Mouse (Mus musculus): Measurements from ENCODE around the gene Nutf2. TPM values are rescaled to one million over a fixed set of nuclear protein-coding genes. Genes with fewer than 3 reads are reported as not detected.

Gene Nutf2
- total RNA-seq, 1 experiment: 242 TPM

- H3K27ac ChIP-seq (ENCODE audit: insufficient read depth, low read depth, low read length, poor library complexity, severe bottlenecking): peak overlapping the region; percentile 28
- H3K9me3 ChIP-seq (ENCODE audit: control insufficient read depth, insufficient read depth, low read depth, low read length): no peaks in the 10 kb centered on the region
- in situ Hi-C loops (cut with MboI; ENCODE audit: low sequenced_read_pairs in 2 of 2, unreplicated experiment in 2 of 2): no loop called here
- peaks cover 4 to 13% of the 10 kb centered on the region in 2 experiments; a peak in 3 of 4 replicates for H3K4me1 ChIP-seq (ENCODE audit: control insufficient read depth in 2 of 2, insufficient read depth in 2 of 2, low read length in 2 of 2, poor library complexity in 1 of 2)
- DNase-seq (ENCODE audit: low read depth, low spot score): peak; percentile 90
- peak overlapping the region; percentile 88 for H3K9ac ChIP-seq (ENCODE audit: insufficient read depth, low read depth, low read length, poor library complexity, severe bottlenecking)
- peaks cover 24% of the 10 kb centered on the region for H3K36me3 ChIP-seq (ENCODE audit: control insufficient read depth, insufficient read depth, low read length, poor library complexity, severe bottlenecking)
- TF ChIP-seq CHD2 (IDR thresholded peaks at IDR 0.05; ENCODE audit: low read depth, low read length): peak; percentile 100
- peak; percentile 98 for TF ChIP-seq HCFC1 (IDR thresholded peaks at IDR 0.05; ENCODE audit: borderline replicate concordance, insufficient read depth, low read length)
- TF ChIP-seq MAFK (IDR thresholded peaks at IDR 0.05; ENCODE audit: insufficient read depth, low read depth, low read length): no peak
- peak; percentile 22; the same call in 1 of the 2 replicates for TF ChIP-seq ZNF384 (IDR thresholded peaks at IDR 0.05; ENCODE audit: low read depth, low read length)
- H3K4me3 ChIP-seq (ENCODE audit: insufficient read depth in 1 of 2, low read depth in 1 of 2, low read length in 2 of 2, poor library complexity in 1 of 2, severe bottlenecking in 1 of 2): peak overlapping the region; percentile 81 to 89
These were observed 8.7 kb upstream of the Nutf2 start for GRCm38 (mm10) chr8:105851651-105852143.

GRCm38 (mm10) chr8:105852146-105852729 lies 8.1 kb upstream of the Nutf2 start:
- Histone ChIP-seq H3K9me3 (ENCODE audit: control insufficient read depth, insufficient read depth, low read depth, low read length) (no peaks in the 10 kb centered on the region), H3K36me3 (ENCODE audit: control insufficient read depth, insufficient read depth, low read length, poor library complexity, severe bottlenecking) (peaks cover 18% of the 10 kb centered on the region), H3K4me3 (ENCODE audit: insufficient read depth in 1 of 2, low read depth in 1 of 2, low read length in 2 of 2, poor library complexity in 1 of 2, severe bottlenecking in 1 of 2) (peak overlapping the region; percentile 31 to 89), H3K4me1 (ENCODE audit: control insufficient read depth in 2 of 2, insufficient read depth in 2 of 2, low read length in 2 of 2, poor library complexity in 1 of 2) (peaks cover 6 to 13% of the 10 kb centered on the region in 2 experiments; a peak in 3 of 4 replicates), H3K9ac (ENCODE audit: insufficient read depth, low read depth, low read length, poor library complexity, severe bottlenecking) (peak overlapping the region; percentile 64; the same call in 1 of the 2 replicates), H3K27ac (ENCODE audit: insufficient read depth, low read depth, low read length, poor library complexity, severe bottlenecking) (peak overlapping the region; percentile 60; the same call in 1 of the 2 replicates)
- in situ Hi-C loops (cut with MboI; ENCODE audit: low sequenced_read_pairs in 2 of 2, unreplicated experiment in 2 of 2): no loop called here
- TF ChIP-seq CHD2 (IDR thresholded peaks at IDR 0.05; ENCODE audit: low read depth, low read length): no peak
- TF ChIP-seq ZC3H11A (IDR thresholded peaks at IDR 0.05; ENCODE audit: borderline replicate concordance, low read depth, low read length): no peak
- no peak for TF ChIP-seq MAFK (IDR thresholded peaks at IDR 0.05; ENCODE audit: insufficient read depth, low read depth, low read length)
- TF ChIP-seq HCFC1 (IDR thresholded peaks at IDR 0.05; ENCODE audit: borderline replicate concordance, insufficient read depth, low read length): no peak
- TF ChIP-seq ZNF384 (IDR thresholded peaks at IDR 0.05; ENCODE audit: low read depth, low read length): no peak
- no peak for DNase-seq (ENCODE audit: low read depth, low spot score)

GRCm38 (mm10) chr8:105853178-105853577 lies 7.2 kb upstream of the Nutf2 start, which contains the start of gene Cenpt:
Gene Cenpt, minus strand, starts transcription at chr8:105853278.
- no peaks in the 10 kb centered on the region for H3K9me3 ChIP-seq (ENCODE audit: control insufficient read depth, insufficient read depth, low read depth, low read length)
- peak within 1 kb of the TSS; percentile 64; the same call in 1 of the 2 replicates for H3K9ac ChIP-seq (ENCODE audit: insufficient read depth, low read depth, low read length, poor library complexity, severe bottlenecking)
- TF ChIP-seq MAFK (IDR thresholded peaks at IDR 0.05; ENCODE audit: insufficient read depth, low read depth, low read length) (no peak), ZNF384 (IDR thresholded peaks at IDR 0.05; ENCODE audit: low read depth, low read length) (no peak), ZC3H11A (IDR thresholded peaks at IDR 0.05; ENCODE audit: borderline replicate concordance, low read depth, low read length) (no peak), HCFC1 (IDR thresholded peaks at IDR 0.05; ENCODE audit: borderline replicate concordance, insufficient read depth, low read length) (no peak), CHD2 (IDR thresholded peaks at IDR 0.05; ENCODE audit: low read depth, low read length) (no peak)

GRCm38 (mm10) chr8:105854303-105854702 lies 6.1 kb upstream of the Nutf2 start:
- no peak for DNase-seq (ENCODE audit: low read depth, low spot score)

More at GRCm38 (mm10) chr8:105853178-105853577, 7.2 kb upstream of the Nutf2 start, which contains the start of gene Cenpt:
- Histone ChIP-seq H3K27ac (ENCODE audit: insufficient read depth, low read depth, low read length, poor library complexity, severe bottlenecking) (peak within 1 kb of the TSS; percentile 60; the same call in 1 of the 2 replicates), H3K4me3 (ENCODE audit: insufficient read depth in 1 of 2, low read depth in 1 of 2, low read length in 2 of 2, poor library complexity in 1 of 2, severe bottlenecking in 1 of 2) (peak within 1 kb of the TSS; percentile 31 to 89), H3K4me1 (ENCODE audit: control insufficient read depth in 2 of 2, insufficient read depth in 2 of 2, low read length in 2 of 2, poor library complexity in 1 of 2) (peaks cover 6 to 13% of the 10 kb centered on the region in 2 experiments; a peak in 3 of 4 replicates), H3K36me3 (ENCODE audit: control insufficient read depth, insufficient read depth, low read length, poor library complexity, severe bottlenecking) (peaks cover 12% of the 10 kb centered on the region)
- in situ Hi-C loops (cut with MboI; ENCODE audit: low sequenced_read_pairs in 2 of 2, unreplicated experiment in 2 of 2): no loop called here
- no peak for DNase-seq (ENCODE audit: low read depth, low spot score)

More at GRCm38 (mm10) chr8:105854303-105854702, 6.1 kb upstream of the Nutf2 start:
- H3K9me3 ChIP-seq (ENCODE audit: control insufficient read depth, insufficient read depth, low read depth, low read length): no peaks in the 10 kb centered on the region
- peak overlapping the region; percentile 6 to 98 for H3K4me3 ChIP-seq (ENCODE audit: insufficient read depth in 1 of 2, low read depth in 1 of 2, low read length in 2 of 2, poor library complexity in 1 of 2, severe bottlenecking in 1 of 2)
- H3K4me1 ChIP-seq (ENCODE audit: control insufficient read depth in 2 of 2, insufficient read depth in 2 of 2, low read length in 2 of 2, poor library complexity in 1 of 2): peaks cover 6 to 13% of the 10 kb centered on the region in 2 experiments; a peak in 3 of 4 replicates
- H3K9ac ChIP-seq (ENCODE audit: insufficient read depth, low read depth, low read length, poor library complexity, severe bottlenecking): no peak overlapping the region; the same call in 1 of the 2 replicates
- H3K36me3 ChIP-seq (ENCODE audit: control insufficient read depth, insufficient read depth, low read length, poor library complexity, severe bottlenecking): peaks cover 6% of the 10 kb centered on the region
- in situ Hi-C loops (cut with MboI; ENCODE audit: low sequenced_read_pairs in 2 of 2, unreplicated experiment in 2 of 2): no loop called here
- H3K27ac ChIP-seq (ENCODE audit: insufficient read depth, low read depth, low read length, poor library complexity, severe bottlenecking): no peak overlapping the region
- TF ChIP-seq CHD2 (IDR thresholded peaks at IDR 0.05; ENCODE audit: low read depth, low read length): no peak

Measured in ES-E14 (cell line).